Comparison of ENCODE assay signal across 24 mouse cellular contexts in the genomic region with DNA sequence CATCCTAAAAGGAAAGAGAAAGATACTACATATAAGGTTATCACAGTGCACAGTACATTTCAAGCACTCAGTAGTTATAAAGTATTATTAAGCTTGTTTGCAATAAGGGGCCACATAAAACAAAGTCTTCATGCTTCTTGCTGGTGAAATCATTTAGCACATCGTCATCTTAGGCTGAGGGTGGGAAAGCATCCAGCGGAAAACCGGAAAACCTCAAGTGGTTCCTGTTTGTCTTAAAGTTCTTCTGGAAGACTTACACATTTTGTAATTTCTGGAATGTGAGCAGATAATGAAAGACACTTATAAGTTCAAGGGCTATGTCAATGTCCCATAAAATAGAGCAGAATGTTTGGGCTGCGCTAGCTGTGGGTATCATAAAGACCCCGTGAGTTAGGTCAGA. TPM values are rescaled to one million over a fixed set of nuclear protein-coding genes. Genes with fewer than 3 reads are reported as not detected.
DNase-seq lines count a peak whose midpoint lies in the region; ATAC-seq lines count a peak whose summit lies in the region.
"Had no signal": no experiment of that assay in that cellular context is flagged by ENCODE, and none has a peak within 500 bp of the region (broad histone marks: within the 10 kb centered on the region; RNA-seq: fewer than 3 reads in every experiment).

No protein-coding gene starts in this region.

- H3K27me3 ChIP-seq in kidney, embryonic 15.5 days = no peaks in the 10 kb centered on the region
- no peaks in the 10 kb centered on the region for H3K27me3 ChIP-seq in kidney, embryonic 14.5 days (ENCODE audit: control insufficient read depth, insufficient read depth, low read length)
- H3K27me3 ChIP-seq in lung, embryonic 16.5 days (ENCODE audit: control insufficient read depth, insufficient read depth, low read depth, low read length) = no peaks in the 10 kb centered on the region
- H3K27me3 ChIP-seq: CH12.LX; forebrain, embryonic 13.5 days; heart, embryonic 13.5 days; Patski had no signal

- no peaks in the 10 kb centered on the region for H3K36me3 ChIP-seq in kidney, embryonic 15.5 days
- H3K36me3 ChIP-seq in kidney, embryonic 14.5 days (ENCODE audit: control insufficient read depth, insufficient read depth, low read length) = no peaks in the 10 kb centered on the region
- no peaks in the 10 kb centered on the region for H3K36me3 ChIP-seq in lung, embryonic 16.5 days (ENCODE audit: control insufficient read depth, insufficient read depth, low read length)
- H3K36me3 ChIP-seq: forebrain, embryonic 10.5 days; G1E; heart, embryonic 10.5 days; heart, embryonic 13.5 days had no signal

- ATAC-seq in kidney, embryonic 15.5 days (replicated peaks; ENCODE audit: low FRiP score) = 0 out of 2 replicates have a peak, but pooled peaks have one; percentile 43
- no peak for ATAC-seq in kidney, embryonic 14.5 days (ENCODE audit: low FRiP score, low TSS enrichment)
- peak; percentile 73 for ATAC-seq in lung, embryonic 16.5 days (ENCODE audit: low read depth)
- ATAC-seq: forebrain, embryonic 13.5 days; forebrain, embryonic 16.5 days; Patski had no signal

- DNase-seq in kidney, adult 9 months = no peak
- DNase-seq in kidney, postnatal 14 days = peak; percentile 44
- DNase-seq in lung, adult 18-20 months = no peak
- DNase-seq: adrenal gland, postnatal 36 days; B cell, adult 2 months; cerebellum, adult 18-20 months; cerebellum, adult 9-10 months; cerebellum, postnatal 14 days; gastrocnemius, postnatal 10 days; gastrocnemius, postnatal 36 days; heart, adult 2 months; heart, postnatal 14 days; heart, postnatal 4 days had no signal

- peaks cover 5% of the 10 kb centered on the region; the same call in 1 of the 2 replicates for H3K4me1 ChIP-seq in kidney, embryonic 15.5 days
- no peaks in the 10 kb centered on the region for H3K4me1 ChIP-seq in kidney, embryonic 14.5 days (ENCODE audit: control insufficient read depth, insufficient read depth, low read length)
- no peaks in the 10 kb centered on the region for H3K4me1 ChIP-seq in lung, embryonic 16.5 days (replicated peaks; ENCODE audit: control insufficient read depth, insufficient read depth, low read length)
- H3K4me1 ChIP-seq: forebrain, embryonic 10.5 days; forebrain, embryonic 13.5 days; heart, embryonic 10.5 days had no signal

- H3K4me2 ChIP-seq in kidney, embryonic 15.5 days = no peak overlapping the region
- H3K4me2 ChIP-seq in kidney, embryonic 14.5 days (replicated peaks; ENCODE audit: low read depth, low read length) = no peak overlapping the region
- no peak overlapping the region for H3K4me2 ChIP-seq in lung, embryonic 16.5 days (ENCODE audit: low read depth, low read length)
- H3K4me2 ChIP-seq: forebrain, embryonic 13.5 days; heart, embryonic 13.5 days had no signal

- H3K9ac ChIP-seq in kidney, embryonic 15.5 days = no peak overlapping the region
- no peak overlapping the region for H3K9ac ChIP-seq in kidney, embryonic 14.5 days (ENCODE audit: low read depth, low read length)
- H3K9ac ChIP-seq in lung, embryonic 16.5 days (ENCODE audit: low read length) = no peak overlapping the region
- H3K9ac ChIP-seq: forebrain, embryonic 13.5 days; heart, embryonic 13.5 days had no signal

- no peak overlapping the region for H3K4me3 ChIP-seq in kidney, embryonic 15.5 days (replicated peaks)
- no peak overlapping the region for H3K4me3 ChIP-seq in kidney, embryonic 14.5 days (ENCODE audit: low read length)
- H3K4me3 ChIP-seq in lung, embryonic 16.5 days (ENCODE audit: low read length) = no peak overlapping the region
- H3K4me3 ChIP-seq: forebrain, embryonic 10.5 days; forebrain, embryonic 13.5 days; heart, adult 2 months; heart, embryonic 10.5 days; heart, embryonic 13.5 days had no signal

- H3K27ac ChIP-seq in kidney, embryonic 15.5 days = no peak overlapping the region
- H3K27ac ChIP-seq in kidney, embryonic 14.5 days (ENCODE audit: low read depth, low read length) = no peak overlapping the region
- peak overlapping the region; percentile 30; the same call in 1 of the 2 replicates for H3K27ac ChIP-seq in lung, embryonic 16.5 days (ENCODE audit: low read length)
- H3K27ac ChIP-seq: forebrain, embryonic 10.5 days; forebrain, embryonic 13.5 days; heart, adult 2 months; heart, embryonic 10.5 days; heart, embryonic 13.5 days had no signal

- H3K9me3 ChIP-seq in kidney, embryonic 15.5 days (replicated peaks) = no peaks in the 10 kb centered on the region
- H3K9me3 ChIP-seq in kidney, embryonic 14.5 days (ENCODE audit: control insufficient read depth, low read length) = peaks cover 4% of the 10 kb centered on the region; the same call in 1 of the 2 replicates
- H3K9me3 ChIP-seq in lung, embryonic 16.5 days (ENCODE audit: control insufficient read depth, low read length) = peaks cover 3% of the 10 kb centered on the region
- H3K9me3 ChIP-seq: G1E; heart, embryonic 10.5 days; heart, embryonic 13.5 days had no signal

- WGBS in kidney, embryonic 15.5 days = 49% methylated on average over 5 of the region's 5 CpGs
- WGBS in kidney, embryonic 14.5 days = 59% methylated on average over 5 of the region's 5 CpGs
- WGBS in lung, embryonic 16.5 days = 23% methylated on average over 5 of the region's 5 CpGs

RNA-seq across cellular contexts. Expression of gene Bmp6, which starts 24.7 kb away (rescaled TPM):
- 1.7 and 2.5 TPM in 2 replicates for polyA plus RNA-seq in kidney, embryonic 15.5 days (2015; fragmentation: Nextera tagmentation; extraction: Ambion mirVana)
- polyA plus RNA-seq in kidney, embryonic 14.5 days (2014; fragmentation: Nextera tagmentation; extraction: Ambion mirVana) = 1.6 and 1.7 TPM in 2 replicates
- polyA plus RNA-seq in lung, embryonic 16.5 days (2015; fragmentation: Nextera tagmentation; extraction: Ambion mirVana) = 1.3 and 1.6 TPM in 2 replicates
- polyA plus RNA-seq: G1E had no signal
